Comparison of ENCODE assay signal across 19 mouse cellular contexts in the genomic region with DNA sequence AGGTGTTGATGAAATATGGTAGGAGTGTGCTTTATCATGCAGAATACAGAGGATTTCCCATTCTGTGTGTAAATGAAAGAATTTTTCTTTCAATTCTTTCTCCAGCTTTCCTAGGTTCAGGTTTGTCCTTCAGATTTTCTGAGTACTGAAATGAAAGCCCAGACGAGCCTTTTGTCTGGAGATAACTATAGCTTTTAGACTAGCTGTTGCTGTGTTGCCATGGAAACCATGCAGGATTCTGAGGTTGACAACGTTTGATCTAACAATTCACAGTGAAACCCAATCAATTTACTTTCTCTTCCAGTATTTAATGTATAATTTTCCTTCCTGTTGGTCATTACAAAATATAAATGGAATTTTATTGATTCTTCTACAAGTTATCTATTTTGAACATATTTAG. TPM values are rescaled to one million over a fixed set of nuclear protein-coding genes. Genes with fewer than 3 reads are reported as not detected.
A peak's percentile ranks its signal among the peaks of the same experiment; 100 is the strongest.
DNase-seq lines count a peak whose midpoint lies in the region; ATAC-seq lines count a peak whose summit lies in the region.
"Had no signal": no experiment of that assay in that cellular context is flagged by ENCODE, and none has a peak within 500 bp of the region (broad histone marks: within the 10 kb centered on the region; RNA-seq: fewer than 3 reads in every experiment).

No protein-coding gene starts in this region.

- WGBS in embryonic facial prominence, embryonic 11.5 days = 18% methylated on average over 2 of the region's 2 CpGs
- WGBS in embryonic facial prominence, embryonic 10.5 days = 27% methylated on average over 2 of the region's 2 CpGs
- WGBS in midbrain, embryonic 10.5 days = 4% methylated on average over 2 of the region's 2 CpGs

- no peak overlapping the region for H3K9ac ChIP-seq in embryonic facial prominence, embryonic 11.5 days (replicated peaks; ENCODE audit: low read length)
- H3K9ac ChIP-seq: embryonic facial prominence, embryonic 12.5 days; heart, embryonic 15.5 days; limb, embryonic 15.5 days; neural tube, embryonic 13.5 days had no signal

- no peaks in the 10 kb centered on the region for H3K27me3 ChIP-seq in embryonic facial prominence, embryonic 11.5 days (ENCODE audit: control insufficient read depth, insufficient read depth, low read length)
- no peaks in the 10 kb centered on the region for H3K27me3 ChIP-seq in embryonic facial prominence, embryonic 10.5 days (replicated peaks; ENCODE audit: low read depth, poor library complexity, severe bottlenecking)
- H3K27me3 ChIP-seq in midbrain, embryonic 10.5 days (ENCODE audit: low read depth, poor library complexity, severe bottlenecking) = no peaks in the 10 kb centered on the region
- H3K27me3 ChIP-seq: embryonic facial prominence, embryonic 12.5 days; heart, embryonic 15.5 days; limb, embryonic 15.5 days; neural tube, embryonic 13.5 days had no signal

- DNase-seq in embryonic facial prominence, embryonic 11.5 days (ENCODE audit: low spot score) = peak; percentile 31
- DNase-seq in embryonic facial prominence, embryonic 10.5 days (ENCODE audit: low spot score) = no peak
- peak; percentile 19 for DNase-seq in retina, postnatal 1 day
- DNase-seq in retina, embryonic 14.5 days (ENCODE audit: low spot score) = no peak
- peak; percentile 19 for DNase-seq in midbrain, embryonic 10.5 days (ENCODE audit: low spot score)
- no peak for DNase-seq in adrenal gland, adult (ENCODE audit: inconsistent age in 2 of 2, low spot score in 1 of 2)
- no peak for DNase-seq in right cerebral cortex, postnatal 4 days
- DNase-seq: cerebellum, adult 18-20 months; heart, adult 18-20 months; kidney, adult 9 months; lung, adult 18-20 months; lung, postnatal 36 days; thymus, postnatal 36 days had no signal

- ATAC-seq in embryonic facial prominence, embryonic 11.5 days (replicated peaks; ENCODE audit: insufficient number of reproducible peaks, low FRiP score, low TSS enrichment, low read depth) = no peak
- no peak for ATAC-seq in activated CD4-positive, CD25-positive, alpha-beta regulatory T cell, adult 4 months
- ATAC-seq: inflammation-experienced regulatory T-cells, adult 6 months had no signal

- no peak overlapping the region for H3K4me2 ChIP-seq in embryonic facial prominence, embryonic 11.5 days (ENCODE audit: low read depth, low read length)
- H3K4me2 ChIP-seq: embryonic facial prominence, embryonic 12.5 days; heart, embryonic 15.5 days; limb, embryonic 15.5 days; neural tube, embryonic 13.5 days had no signal

- no peaks in the 10 kb centered on the region for H3K9me3 ChIP-seq in embryonic facial prominence, embryonic 11.5 days (replicated peaks; ENCODE audit: control insufficient read depth, low read length)
- H3K9me3 ChIP-seq in embryonic facial prominence, embryonic 10.5 days = no peaks in the 10 kb centered on the region
- H3K9me3 ChIP-seq in midbrain, embryonic 10.5 days (replicated peaks) = no peaks in the 10 kb centered on the region
- H3K9me3 ChIP-seq: embryonic facial prominence, embryonic 12.5 days; heart, embryonic 15.5 days; limb, embryonic 15.5 days; neural tube, embryonic 13.5 days had no signal

- H3K27ac ChIP-seq in embryonic facial prominence, embryonic 11.5 days (replicated peaks; ENCODE audit: low read depth, low read length) = no peak overlapping the region
- no peak overlapping the region for H3K27ac ChIP-seq in embryonic facial prominence, embryonic 10.5 days (replicated peaks)
- no peak overlapping the region for H3K27ac ChIP-seq in midbrain, embryonic 10.5 days (replicated peaks)
- H3K27ac ChIP-seq: embryonic facial prominence, embryonic 12.5 days; heart, embryonic 15.5 days; limb, embryonic 15.5 days; neural tube, embryonic 13.5 days had no signal

- no peaks in the 10 kb centered on the region for H3K36me3 ChIP-seq in embryonic facial prominence, embryonic 11.5 days (replicated peaks; ENCODE audit: control insufficient read depth, insufficient read depth, low read depth, low read length)
- H3K36me3 ChIP-seq in embryonic facial prominence, embryonic 10.5 days (replicated peaks) = no peaks in the 10 kb centered on the region
- no peaks in the 10 kb centered on the region for H3K36me3 ChIP-seq in midbrain, embryonic 10.5 days
- H3K36me3 ChIP-seq: embryonic facial prominence, embryonic 12.5 days; heart, embryonic 15.5 days; limb, embryonic 15.5 days; neural tube, embryonic 13.5 days had no signal

- no peaks in the 10 kb centered on the region for H3K4me1 ChIP-seq in embryonic facial prominence, embryonic 11.5 days (ENCODE audit: control insufficient read depth, insufficient read depth, low read length)
- no peaks in the 10 kb centered on the region for H3K4me1 ChIP-seq in embryonic facial prominence, embryonic 10.5 days
- H3K4me1 ChIP-seq in midbrain, embryonic 10.5 days = peaks cover 23% of the 10 kb centered on the region
- H3K4me1 ChIP-seq: embryonic facial prominence, embryonic 12.5 days; heart, embryonic 15.5 days; limb, embryonic 15.5 days; neural tube, embryonic 13.5 days had no signal

- no peak overlapping the region for H3K4me3 ChIP-seq in embryonic facial prominence, embryonic 11.5 days (ENCODE audit: low read depth, low read length)
- no peak overlapping the region for H3K4me3 ChIP-seq in embryonic facial prominence, embryonic 10.5 days
- no peak overlapping the region for H3K4me3 ChIP-seq in midbrain, embryonic 10.5 days
- H3K4me3 ChIP-seq: embryonic facial prominence, embryonic 12.5 days; heart, embryonic 15.5 days; limb, embryonic 15.5 days; neural tube, embryonic 13.5 days had no signal

RNA-seq across cellular contexts. Expression of a gene that starts 34.5 kb away (rescaled TPM):
- 26.7 and 33.5 TPM in 2 replicates for polyA plus RNA-seq in embryonic facial prominence, embryonic 11.5 days (2014; fragmentation: Nextera tagmentation; extraction: Ambion mirVana)
- polyA plus RNA-seq in embryonic facial prominence, embryonic 10.5 days (2016; fragmentation: Nextera tagmentation; extraction: Ambion mirVana) = 10.0 and 15.7 TPM in 2 replicates
- polyA plus RNA-seq in midbrain, embryonic 10.5 days (2016; fragmentation: Nextera tagmentation; extraction: Ambion mirVana) = 46.6 and 93.3 TPM in 2 replicates
- polyA plus RNA-seq in activated CD4-positive, CD25-positive, alpha-beta regulatory T cell, adult 4 months (2017; shearing (Covaris generic)) = under 1 TPM in 1 of 2 experiments, not detected in 1; 0.23 TPM

Comparison
In these comparisons a context has a peak if more than half of its experiments do, and no peak if none do; other contexts are left out.
1. DNase-seq: peak in embryonic facial prominence, embryonic 11.5 days (single experiment), retina, postnatal 1 day (single experiment) and midbrain, embryonic 10.5 days (single experiment); none in embryonic facial prominence, embryonic 10.5 days (single experiment), retina, embryonic 14.5 days (single experiment), adrenal gland, adult (0 of 2) and right cerebral cortex, postnatal 4 days (single experiment).